Mouse (Mus musculus) liver, adult 2 months (tissue): Measurements from ENCODE around the gene Man1c1.

ENCODE experiments used
- CTCF ChIP-seq: fragments of 200-500 bp; IDR thresholded peaks from 2 replicates; pipeline ENCODE4 v1.5.1; 2011; ENCODE audit warnings: low read depth, low read length, control low read depth
- POLR2A ChIP-seq: fragments of 200-500 bp; IDR thresholded peaks from 2 replicates; pipeline ENCODE4 v1.6.1; 2011; ENCODE audit warnings: low read length, control low read depth; ENCODE audit not compliant: insufficient read depth; ENCODE audit errors: extremely low read depth

DNA sequence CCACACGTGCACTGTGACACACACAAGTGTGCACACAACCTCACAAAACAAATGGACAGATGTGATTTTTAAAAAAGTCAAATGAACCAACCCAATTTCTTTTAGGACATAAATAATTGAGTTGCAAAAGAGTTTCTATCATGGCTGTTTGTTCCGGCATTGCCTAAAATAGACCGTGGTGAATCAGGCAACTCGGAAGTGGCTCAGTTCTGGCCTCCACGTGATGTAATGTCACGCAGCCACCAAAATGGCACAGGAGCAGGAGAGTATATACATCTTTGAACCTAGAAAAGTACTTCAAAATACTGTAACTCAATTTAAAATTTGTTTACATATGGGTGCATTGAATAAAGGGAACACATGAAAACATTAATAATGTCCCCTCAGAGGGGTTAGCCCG lies 118.0 kb downstream of the Man1c1 start:
- TF ChIP-seq CTCF (no peak), POLR2A (no peak)
